Mouse (Mus musculus): ENCODE results near the gene Cacna1d.

Cacna1d gene

DNA sequence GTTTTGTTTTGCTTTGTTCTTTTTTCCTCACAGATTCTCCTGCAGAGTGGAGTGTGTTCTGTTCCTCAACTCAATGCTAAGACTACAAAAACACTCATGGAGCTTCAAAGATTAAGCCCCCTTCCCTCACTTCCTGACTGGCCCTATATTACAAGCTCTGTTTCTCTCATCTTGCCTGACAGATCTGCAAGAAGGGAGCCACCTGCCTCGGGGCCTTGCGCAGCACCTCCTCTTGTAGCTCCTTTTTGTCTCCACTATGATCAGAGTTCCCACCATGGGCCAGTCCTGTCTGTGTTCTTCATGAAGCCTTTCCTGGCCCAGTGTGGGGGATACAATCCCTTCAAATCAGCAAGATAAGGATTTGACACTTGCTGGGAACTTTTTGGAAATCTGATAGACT lies 399.2 kb downstream of the Cacna1d start:
- DNase-seq (ENCODE audit: low read depth, low spot score) = no peak

DNA sequence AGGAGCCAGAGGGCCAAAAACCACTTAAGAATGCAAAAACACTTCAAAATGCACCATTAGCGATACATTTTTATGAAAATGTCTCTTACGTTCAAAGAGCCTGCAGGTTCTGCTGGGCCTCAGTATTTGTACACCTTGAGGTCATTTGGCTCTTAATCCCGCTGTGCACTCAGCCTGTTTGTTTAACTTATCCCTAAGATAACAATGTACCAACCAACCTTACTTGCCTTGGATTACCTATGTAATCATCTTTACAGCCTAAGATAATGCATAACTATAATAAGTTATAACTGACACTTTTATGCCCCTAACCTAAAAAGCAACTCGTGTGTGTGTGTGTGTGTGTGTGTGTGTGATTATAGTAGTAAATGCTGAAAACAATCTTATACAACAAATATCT lies 411.5 kb downstream of the Cacna1d start:
- DNase-seq (ENCODE audit: low read depth, low spot score) = no peak

DNA sequence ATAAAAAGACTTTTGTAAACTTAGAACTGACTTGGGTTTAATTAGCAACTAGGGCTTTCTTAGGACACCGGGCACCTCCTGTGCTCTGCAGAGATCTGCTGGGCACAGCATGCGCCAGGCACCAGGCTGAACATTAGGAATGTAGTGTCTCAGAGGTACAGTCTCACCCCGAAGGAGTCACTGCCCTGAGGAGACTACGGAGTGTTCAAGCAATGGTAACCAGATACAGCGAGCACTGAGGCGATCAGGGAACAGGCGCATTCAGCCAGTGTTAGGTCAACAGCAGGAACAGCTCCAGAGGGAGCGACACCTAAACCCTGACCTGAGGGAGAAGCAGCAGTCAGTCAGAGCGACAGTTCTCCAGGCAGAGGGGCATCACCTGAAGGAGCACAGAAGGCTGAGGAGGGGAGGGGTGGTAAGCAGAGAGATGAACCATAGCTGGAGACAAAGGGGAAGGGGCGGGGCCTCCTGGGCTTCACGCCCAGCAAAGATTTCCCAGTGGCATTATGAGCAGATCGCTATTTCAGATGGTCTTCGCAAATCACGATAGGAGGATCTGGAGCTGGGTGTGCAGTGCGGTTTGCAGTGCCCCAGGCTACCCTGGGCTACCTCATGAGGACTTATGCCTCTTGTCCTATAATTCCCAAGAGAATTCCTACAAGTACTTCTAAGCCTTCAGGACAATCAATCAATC lies 413.0 kb downstream of the Cacna1d start:
- no peak for DNase-seq (ENCODE audit: low read depth, low spot score)

DNA sequence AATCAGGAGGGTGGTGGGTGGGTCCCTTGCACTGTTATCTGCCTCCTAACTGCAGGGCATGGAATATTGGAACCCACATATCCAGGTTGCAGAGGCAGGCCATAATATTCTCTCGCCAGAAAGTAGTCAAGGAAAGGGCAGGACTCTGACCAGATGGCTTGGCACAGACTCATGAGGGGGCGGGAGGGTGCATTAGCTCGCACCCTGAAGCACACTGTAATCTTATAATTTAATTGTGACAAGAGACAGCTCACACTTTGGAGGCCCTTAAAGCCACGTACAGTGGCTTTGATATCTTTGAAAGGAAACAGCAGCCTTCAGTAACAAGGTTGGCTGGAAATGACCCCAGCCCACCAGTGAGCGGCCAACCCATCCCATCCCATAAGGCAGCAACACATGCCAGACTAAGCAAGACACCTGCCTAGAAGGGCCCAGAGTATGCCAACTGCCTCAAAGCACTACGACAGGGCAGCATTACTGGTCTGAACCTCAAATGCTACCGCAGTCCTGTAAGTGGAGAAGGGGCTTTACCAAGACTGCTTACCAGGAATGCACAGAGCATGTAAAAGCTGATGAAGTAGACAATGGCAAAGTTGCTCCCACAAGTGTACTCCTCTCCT lies 415.9 kb downstream of the Cacna1d start:
- no peak for DNase-seq (ENCODE audit: low read depth, low spot score)

DNA sequence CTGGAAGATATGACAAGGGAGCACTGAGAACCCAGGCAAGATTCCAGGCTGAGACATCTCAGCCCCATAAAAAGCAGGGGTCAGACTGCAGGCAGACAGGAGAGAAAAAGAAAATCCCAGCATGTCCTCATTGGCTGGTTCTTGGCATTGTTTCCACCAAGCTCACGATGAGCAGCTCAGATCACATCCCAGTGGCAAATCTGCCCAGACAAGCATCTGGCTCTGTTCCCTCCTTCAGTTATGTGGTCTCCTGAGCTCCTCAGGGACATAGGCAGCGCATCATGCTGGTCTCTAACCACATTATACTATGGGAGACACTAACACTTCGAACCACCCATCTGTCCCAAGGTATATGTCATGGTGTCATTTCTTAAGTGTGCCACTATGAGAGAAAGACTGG lies 422.7 kb downstream of the Cacna1d start:
- no peak for DNase-seq (ENCODE audit: low read depth, low spot score)

DNA sequence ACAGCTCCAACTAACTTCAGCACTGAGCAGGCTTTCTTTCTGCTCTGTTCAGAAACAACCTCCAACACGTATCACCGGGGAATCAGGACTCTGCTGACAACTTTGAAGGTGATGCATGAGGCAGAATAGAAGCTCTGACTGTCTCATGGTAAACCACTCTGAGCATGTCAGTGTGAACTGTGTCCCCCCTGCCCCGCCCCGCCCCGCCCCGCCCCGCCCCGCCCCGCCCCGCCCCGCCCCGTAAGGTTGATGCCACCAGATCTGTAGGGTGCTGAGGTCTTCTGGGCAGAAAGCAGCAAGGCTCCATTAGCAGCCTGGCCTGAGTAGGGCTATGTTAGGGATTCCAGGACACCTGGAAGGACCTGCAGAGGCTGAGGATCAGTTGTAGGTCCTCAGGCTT lies 424.5 kb downstream of the Cacna1d start:
- no peak for DNase-seq (ENCODE audit: low read depth, low spot score)

DNA sequence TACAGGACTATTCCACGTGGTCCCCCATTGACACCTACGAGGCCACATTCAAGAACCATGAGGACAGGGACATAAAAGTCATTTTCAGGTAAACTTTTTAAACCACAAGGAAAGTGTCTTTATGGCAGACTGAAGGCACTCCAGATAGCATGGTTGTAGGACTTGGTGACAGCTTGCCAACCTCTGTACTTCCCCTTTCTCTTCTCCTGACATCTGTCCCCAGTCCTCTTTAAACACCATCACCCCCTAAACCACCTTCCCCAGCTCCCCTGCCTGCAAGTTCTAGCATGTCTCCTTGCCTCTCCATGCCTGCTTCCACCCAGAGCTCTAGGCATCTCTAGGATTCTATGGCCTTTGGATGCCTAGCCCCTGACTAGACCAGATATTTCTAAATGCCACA lies 426.4 kb downstream of the Cacna1d start:
- DNase-seq (ENCODE audit: low read depth, low spot score) = no peak

DNA sequence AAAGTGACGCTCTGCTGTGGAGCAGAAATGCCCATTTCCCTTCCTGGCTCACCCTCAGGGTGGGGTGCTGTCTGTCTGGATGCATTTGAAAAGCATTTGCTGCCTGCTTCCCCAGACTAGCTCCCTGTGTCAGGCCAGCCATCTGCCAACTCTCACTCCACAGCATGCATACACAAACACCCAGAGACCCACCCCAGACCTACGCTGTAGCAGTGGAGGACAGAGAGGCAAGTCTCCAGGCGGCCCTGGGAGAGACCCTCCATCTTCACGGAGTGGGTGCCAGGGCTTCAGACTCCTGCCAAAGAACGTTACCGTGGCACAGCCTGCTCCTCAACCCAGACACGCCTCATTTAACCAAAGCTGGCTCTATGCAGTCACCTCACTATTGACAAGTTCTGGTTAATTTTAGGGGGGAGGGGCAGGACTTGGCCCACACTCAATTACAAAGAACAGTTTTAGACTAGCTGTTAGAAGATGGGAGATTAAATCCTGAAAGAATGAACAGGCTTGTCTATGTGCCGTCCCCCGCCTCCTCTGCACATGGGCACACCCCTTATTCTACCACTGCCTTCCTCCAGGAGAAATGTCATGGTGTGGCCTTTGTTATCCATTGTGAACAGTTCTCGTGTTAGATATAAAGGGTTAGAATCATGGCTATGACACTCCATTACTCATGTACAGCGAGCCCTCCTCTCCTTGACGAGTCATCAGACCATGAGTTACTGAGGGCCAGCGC lies 435.1 kb downstream of the Cacna1d start:
- no peak for DNase-seq (ENCODE audit: low read depth, low spot score)

DNA sequence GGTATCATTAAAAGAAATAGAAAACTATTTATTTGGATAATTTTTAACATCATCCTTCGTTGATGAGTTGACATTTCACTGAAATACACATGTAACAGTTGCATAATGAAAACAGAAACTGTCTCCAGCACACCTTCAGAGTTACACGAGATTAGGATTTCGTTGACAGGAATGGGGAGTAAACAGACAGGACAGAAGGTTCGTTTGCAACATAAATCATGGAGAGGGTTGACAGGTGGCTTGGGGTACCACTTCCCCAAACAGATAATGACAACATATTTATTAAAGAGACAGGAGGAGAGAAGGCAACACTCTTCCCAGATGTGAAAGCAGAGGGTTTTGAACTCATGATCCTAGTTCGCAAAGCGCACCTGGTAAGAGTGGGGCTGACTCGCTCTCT lies 436.3 kb downstream of the Cacna1d start:
- DNase-seq (ENCODE audit: low read depth, low spot score) = no peak

DNA sequence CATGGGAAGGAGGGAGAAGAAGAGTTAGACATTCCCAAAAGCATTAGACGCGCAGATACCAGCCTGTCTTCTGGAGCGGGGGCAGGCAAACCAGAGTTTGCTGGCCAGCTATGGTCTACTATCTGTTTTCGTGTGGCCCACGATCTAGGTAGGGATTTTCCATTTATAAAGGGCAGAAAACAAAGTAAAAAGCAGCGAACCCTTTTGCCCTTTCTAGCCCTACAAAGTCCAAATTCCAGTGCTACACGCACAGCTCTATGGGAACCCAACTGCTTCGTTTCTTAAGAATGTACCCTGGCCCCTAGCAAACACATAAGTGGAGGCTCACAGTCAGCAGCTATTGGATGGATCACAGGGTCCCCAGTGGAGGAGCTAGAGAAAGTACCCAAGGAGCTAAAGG lies 441.0 kb downstream of the Cacna1d start:
- DNase-seq (ENCODE audit: low read depth, low spot score) = no peak

DNA sequence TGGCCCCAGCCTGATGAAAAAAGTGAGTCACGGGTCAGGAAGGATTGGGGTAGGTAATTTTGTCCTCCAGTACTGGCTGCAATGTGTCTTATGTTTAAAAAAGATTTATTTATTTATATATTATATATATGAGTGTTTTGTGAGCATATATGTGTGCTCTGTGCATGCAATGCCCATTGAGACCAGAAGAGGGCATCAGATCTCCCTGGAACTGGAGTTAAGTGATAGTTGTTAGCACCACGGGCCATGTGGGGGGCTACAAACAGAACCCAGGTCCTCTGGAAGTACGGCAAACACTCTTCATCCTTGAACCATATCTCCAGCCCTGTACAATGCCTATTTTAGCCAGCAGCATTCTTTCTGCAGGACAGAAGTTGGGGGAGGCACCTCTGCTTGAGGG lies 443.2 kb downstream of the Cacna1d start:
- DNase-seq (ENCODE audit: low read depth, low spot score) = no peak

DNA sequence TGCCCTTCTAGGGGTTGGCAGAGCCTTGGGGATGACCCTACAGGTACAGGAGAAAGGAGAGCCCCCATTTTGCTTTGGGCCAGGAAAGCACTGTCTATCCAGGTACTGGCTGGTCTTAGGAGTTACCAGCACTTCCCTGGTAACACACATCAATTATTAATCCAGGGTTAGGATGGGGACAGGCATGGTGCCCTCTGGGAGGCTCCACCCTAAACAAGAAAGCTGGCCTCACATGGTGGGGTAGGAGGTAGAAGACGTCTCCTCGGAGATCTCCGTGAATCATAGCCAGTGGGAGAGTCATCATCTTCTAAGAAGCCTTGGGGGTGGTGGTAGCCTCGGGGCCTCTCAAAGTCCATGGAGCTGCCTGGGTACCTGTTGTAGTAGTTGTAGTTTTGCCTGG lies 444.3 kb downstream of the Cacna1d start:
- DNase-seq (ENCODE audit: low read depth, low spot score) = no peak

DNA sequence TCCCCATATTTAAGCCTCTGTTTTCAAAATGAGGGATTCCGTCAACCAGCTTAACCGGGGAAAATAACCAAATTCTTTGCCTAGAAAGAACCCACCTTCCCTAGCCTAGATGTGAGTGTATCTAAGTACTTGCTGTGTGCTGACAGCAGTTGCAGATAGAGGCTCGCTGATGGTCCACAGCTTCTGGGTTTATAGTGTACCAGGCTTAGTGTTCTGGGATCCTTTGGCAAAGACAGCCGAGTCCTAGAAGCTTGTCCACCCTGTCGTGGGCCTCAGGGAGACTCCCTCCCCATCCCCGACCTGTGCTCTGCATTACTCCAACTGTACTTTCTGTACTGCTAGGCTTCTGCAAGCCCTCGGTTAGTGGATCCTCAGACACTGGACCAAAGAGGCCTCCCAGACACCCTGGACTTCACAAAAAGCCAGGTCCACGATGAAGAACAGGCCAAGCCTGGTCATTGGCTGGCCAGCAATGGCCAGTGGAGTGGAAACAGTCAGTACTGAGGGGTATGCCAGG lies 445.5 kb downstream of the Cacna1d start:
- DNase-seq (ENCODE audit: low read depth, low spot score) = no peak

DNA sequence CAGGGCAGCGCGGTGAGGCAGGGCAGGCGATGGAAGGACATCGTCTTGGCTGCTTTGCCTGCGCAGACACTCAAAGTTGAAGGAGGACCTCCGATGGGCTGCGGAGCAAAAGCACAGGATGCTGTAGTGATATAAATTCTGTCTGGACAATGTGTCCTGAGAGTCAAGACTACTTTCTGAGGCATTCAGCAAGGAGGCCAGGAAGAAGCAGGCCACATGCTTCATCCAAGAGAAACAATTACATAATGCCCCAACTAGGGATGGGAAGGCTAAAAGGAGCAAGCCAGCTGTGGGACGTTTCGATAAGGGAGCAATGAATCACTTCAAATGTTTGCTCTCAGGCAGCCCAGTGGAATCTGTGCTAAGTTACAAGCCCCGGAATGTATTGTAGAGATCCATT lies 446.0 kb downstream of the Cacna1d start:
- no peak for DNase-seq (ENCODE audit: low read depth, low spot score)

DNA sequence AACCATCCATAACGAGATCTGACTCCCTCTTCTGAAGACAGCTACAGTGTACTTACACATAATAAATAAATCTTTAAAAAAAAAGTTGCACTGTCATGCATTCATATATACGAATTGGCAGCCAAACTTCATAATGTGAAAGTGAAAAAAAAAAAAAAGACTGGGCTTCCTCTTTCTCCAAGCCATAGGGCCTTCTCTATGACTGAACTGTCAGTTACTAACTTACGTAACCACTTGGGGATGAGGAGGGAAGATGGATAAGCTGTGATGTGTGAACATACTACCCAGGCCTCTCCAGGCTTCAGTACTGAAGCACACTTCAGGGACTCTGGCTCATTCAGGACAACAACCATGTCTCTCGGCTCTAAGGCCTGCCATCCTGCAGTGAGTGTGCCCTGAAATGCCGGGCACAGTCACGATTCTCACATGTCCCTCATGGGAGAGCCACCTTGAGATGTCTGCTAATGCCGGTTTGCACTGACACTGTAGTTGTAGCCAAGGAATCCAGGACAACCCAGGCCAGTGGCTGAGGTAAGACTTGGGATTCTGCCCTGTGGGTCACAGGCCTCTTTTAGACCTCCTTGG lies 447.8 kb downstream of the Cacna1d start:
- DNase-seq (ENCODE audit: low read depth, low spot score) = no peak

DNA sequence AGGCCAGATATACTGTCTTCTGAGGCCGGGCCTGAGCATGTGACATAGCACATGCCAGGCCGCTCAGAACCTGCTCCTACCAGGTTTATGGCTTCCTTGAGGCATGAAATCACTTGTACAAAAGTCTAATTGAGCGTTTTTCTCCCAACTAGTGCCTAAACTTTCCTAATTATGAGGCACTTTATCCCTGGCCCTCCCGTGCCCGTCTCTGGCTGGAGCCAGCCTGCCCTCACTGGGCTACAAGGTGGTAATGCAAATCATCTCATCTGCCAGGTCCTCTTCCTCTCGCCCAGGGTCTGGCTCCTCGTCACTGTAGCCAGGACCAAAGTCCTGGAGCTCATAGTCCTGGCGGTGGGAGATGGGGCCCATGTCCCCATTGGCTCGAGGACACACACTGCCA lies 449.4 kb downstream of the Cacna1d start:
- no peak for DNase-seq (ENCODE audit: low read depth, low spot score)

DNA sequence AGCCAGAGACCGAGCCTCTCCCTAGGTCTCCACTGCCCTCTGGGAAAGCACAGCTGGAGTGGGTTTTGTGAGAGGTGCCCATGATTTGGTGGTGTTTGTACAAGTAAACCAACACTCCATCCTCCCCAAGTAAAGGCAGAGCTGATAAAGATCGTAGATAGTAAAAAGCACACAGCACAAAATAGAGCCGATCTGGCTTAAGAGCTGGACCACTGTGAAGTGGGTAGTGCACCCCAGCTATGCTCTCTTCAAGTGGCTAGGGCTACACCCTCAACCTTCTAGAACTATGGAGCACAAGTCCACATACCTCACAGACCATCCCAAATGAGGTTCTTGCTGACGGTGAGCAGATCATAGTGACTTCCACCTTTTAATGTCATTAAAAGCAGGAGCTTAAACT lies 451.8 kb downstream of the Cacna1d start:
- DNase-seq (ENCODE audit: low read depth, low spot score) = no peak

DNA sequence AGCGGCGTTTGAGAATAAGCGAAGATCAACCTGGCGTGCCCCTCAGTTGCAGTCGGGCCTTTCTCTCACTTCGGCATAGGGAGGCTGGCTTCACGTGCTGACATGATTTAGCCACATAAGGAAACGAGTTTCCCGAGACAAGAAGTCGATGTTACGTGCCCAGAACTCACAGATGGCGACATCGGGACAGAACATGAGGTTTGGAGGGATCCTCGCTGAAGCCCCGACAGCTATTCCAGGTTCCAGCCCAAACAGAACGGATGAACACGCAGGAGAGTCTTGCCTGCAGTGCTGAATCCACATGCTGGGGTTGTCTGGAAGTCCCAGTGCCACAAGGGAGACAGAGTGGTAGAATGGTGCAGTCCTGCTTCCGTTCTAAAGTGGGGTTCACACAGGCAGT lies 452.8 kb downstream of the Cacna1d start:
- no peak for DNase-seq (ENCODE audit: low read depth, low spot score)

DNA sequence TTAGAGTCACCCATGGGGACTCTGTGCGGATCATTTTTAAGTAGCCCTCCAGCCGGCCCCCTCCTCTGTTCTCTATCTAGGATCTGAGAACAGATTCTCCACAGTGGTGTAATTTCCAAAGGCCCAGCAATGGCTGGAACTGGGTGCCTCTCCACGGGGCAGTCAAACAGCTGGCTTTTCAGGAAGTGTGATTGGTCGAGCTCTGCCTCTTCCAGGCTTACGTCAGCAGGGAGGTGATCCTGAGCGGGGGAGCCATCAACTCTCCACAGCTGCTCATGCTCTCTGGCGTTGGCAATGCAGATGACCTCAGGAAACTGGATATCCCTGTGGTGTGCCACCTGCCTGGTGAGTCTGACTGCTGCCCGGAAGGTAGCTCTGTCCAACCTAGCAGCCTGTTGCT lies 457.9 kb downstream of the Cacna1d start:
- DNase-seq (ENCODE audit: low read depth, low spot score) = no peak

DNA sequence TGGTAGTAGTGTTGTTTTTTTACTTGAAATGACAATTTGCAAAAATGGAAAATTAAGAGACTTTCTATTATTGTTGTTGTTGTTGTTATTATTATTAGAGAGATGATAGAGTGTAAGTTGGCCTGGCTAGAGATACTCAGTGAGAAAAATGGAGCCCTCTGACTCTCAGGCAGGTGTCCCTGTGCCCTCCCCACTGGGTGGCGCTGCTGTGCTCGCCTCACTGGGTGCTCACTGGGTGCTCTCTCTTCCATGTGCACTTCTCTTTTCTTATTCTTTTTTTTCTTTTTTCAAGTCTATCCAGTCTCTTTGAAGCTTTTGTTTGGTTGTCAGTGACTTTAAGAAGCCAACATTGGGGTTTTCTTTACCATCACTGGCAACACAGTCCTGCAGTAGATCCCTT lies 463.9 kb downstream of the Cacna1d start:
- no peak for DNase-seq (ENCODE audit: low read depth, low spot score)

DNA sequence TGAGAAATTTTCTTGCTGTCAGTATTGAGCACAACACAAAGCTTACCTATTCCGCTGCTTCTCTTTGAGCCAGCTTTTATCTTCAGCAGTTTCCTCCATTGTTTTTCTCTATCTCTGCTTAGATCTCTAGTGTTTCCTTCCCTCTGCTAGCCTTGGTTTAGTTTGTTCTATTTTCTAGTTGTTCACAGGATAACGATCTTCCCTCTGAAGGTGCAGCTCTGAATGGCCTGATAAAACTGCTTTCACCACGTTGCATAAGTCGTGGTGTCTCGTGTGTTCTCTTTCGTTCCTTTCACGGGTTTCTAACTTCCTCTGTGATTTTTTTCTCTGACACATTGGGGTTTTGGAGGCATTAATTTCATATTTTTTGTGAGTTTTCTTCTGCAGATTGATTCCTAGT lies 466.9 kb downstream of the Cacna1d start:
- DNase-seq (ENCODE audit: low read depth, low spot score) = no peak

DNA sequence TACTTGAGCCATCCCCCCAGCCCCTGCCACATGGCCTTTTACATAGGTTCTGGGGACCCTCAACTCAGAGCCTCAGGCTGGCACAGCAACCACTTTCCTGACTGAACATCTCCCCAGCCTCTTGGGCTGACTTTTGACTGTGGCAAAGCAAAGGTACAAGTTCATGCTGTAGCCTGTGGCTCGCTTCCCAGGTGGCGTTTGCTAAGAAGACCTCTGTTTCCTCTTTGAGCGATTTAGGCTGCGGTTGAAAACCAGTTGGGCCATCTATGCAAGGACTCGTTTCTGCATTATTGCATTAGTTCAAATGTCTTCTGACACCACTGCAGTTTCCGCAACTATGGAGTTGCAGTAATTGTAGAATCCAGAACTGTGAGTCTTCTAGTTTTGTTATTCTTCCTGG lies 468.8 kb downstream of the Cacna1d start:
- no peak for DNase-seq (ENCODE audit: low read depth, low spot score)
